Mouse (Mus musculus) G1E (cell line): ENCODE measurements around the gene Wdr17. TPM values are rescaled to one million over a fixed set of nuclear protein-coding genes. Genes with fewer than 3 reads are reported as not detected.

Source experiments
- ATAC-seq: 2 replicates; pipeline ENCODE4 v1.8.0; 2016; ENCODE audit warnings: mild to moderate bottlenecking; ENCODE audit not compliant: insufficient number of reproducible peaks, poor library complexity, low FRiP score, severe bottlenecking; ENCODE audit errors: extremely low read depth
- DNase-seq: peaks from one replicate; pipeline ENCODE4 v3.0.0; 2012; ENCODE audit warnings: low spot score
- H3K27me3 ChIP-seq: 2 replicates; pipeline ENCODE4 v1.6.1; 2012; ENCODE audit warnings: mild to moderate bottlenecking, low read length, inconsistent platforms; ENCODE audit not compliant: insufficient read depth
- H3K36me3 ChIP-seq: replicated peaks from 2 replicates; pipeline ENCODE3; 2012; ENCODE audit warnings: mild to moderate bottlenecking, inconsistent platforms
- H3K4me1 ChIP-seq: 2 replicates; pipeline ENCODE4 v1.6.1; 2012; ENCODE audit warnings: low read depth, low read length, inconsistent platforms, mixed read lengths; ENCODE audit not compliant: insufficient read depth
- H3K4me3 ChIP-seq: 2 replicates; pipeline ENCODE4 v1.5.1; 2012; ENCODE audit warnings: low read depth, mild to moderate bottlenecking, inconsistent platforms, low read length, moderate library complexity, mixed read lengths
- H3K9me3 ChIP-seq: replicated peaks from 2 replicates; pipeline ENCODE4 v1.6.1; 2012; ENCODE audit warnings: inconsistent platforms
- CTCF ChIP-seq: IDR thresholded peaks from 2 replicates; pipeline ENCODE4 v1.5.1; 2012; ENCODE audit warnings: low read depth, low read length, inconsistent platforms, mixed read lengths
- GATA1 ChIP-seq: IDR thresholded peaks from 2 replicates; pipeline ENCODE4 v1.6.1; 2012; ENCODE audit warnings: borderline replicate concordance, low read length, inconsistent platforms, mixed read lengths
- GATA2 ChIP-seq: IDR thresholded peaks from 2 replicates; pipeline ENCODE4 v1.6.1; 2012; ENCODE audit warnings: low read depth, low read length, inconsistent platforms, borderline replicate concordance
- POLR2AphosphoS5 ChIP-seq: IDR thresholded peaks from 2 replicates; pipeline ENCODE4 v1.6.1; 2012; ENCODE audit warnings: low read depth, low read length, inconsistent platforms; ENCODE audit not compliant: insufficient replicate concordance
- TAL1 ChIP-seq: conservative IDR thresholded peaks from 2 replicates; pipeline ENCODE4 v1.6.1; 2012; ENCODE audit warnings: low read depth, low read length, inconsistent platforms, mixed read lengths
- polyA plus RNA-seq: library from polyadenylated mRNA; stranded (reverse); fragments of >175 nt; gene quantifications from 2 replicates; pipeline ENCODE4 v1.2.3, GENCODE M21; 2012
- total RNA-seq, 2 experiments: library from RNA; stranded (forward) in 1 of 2; stranded (reverse) in 1 of 2; fragments of 200-1000 nt in 1 of 2; fragments of >200 nt in 1 of 2; fragmentation: Nextera tagmentation in 1 of 2; gene quantifications; 2 replicates each; pipeline ENCODE4 v1.2.3; 2014 to 2017

The Wdr17 gene
- total and polyA plus RNA-seq, 3 experiments: 0.33 TPM; not detected in 2

DNA sequence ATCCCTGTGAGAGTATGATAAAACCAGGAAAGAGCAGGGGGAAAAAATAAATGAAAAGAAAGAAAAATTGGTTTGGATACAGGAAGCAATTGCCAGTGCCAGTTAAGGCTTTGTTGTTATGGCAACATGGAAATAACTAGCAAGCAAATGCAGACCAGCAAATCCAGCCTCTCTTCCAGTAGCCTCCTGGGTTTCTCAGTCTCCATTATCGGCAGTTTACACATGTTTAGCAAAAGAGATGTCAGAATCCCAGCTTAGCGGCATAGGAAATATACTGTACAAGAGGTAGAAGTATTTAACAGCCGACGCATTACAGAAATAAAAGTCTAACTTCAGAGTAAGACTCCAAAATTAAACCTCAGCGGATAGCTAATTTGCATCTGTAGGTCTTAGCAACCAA is 292.4 kb downstream of the Wdr17 start:
- DNase-seq: no peak
- Histone ChIP-seq H3K4me1 (no peaks in the 10 kb centered on the region), H3K36me3 (no peaks in the 10 kb centered on the region), H3K27me3 (no peaks in the 10 kb centered on the region), H3K4me3 (no peak overlapping the region), H3K9me3 (no peaks in the 10 kb centered on the region)
- ATAC-seq: no peak
- TF ChIP-seq GATA2 (no peak), CTCF (no peak), TAL1 (no peak), POLR2AphosphoS5 (no peak), GATA1 (no peak)

DNA sequence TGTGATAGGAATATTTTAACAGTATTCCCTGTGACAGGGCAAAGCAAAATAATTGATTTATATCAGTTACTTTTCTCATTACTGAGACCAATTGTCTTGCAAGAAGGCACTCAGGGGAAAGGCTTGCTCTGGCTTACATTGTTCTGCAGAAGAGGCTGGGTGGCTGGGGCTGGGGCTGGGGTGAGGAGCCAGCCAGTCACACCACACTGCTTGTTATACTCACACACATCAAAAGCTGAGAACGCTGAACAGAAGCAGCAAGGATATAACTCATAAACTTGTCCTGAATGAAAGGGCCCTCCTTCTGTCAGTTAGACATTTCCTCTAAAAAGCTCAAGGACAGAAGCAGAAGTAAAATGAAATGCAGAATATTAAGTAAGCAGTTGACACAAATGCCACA is 304.1 kb downstream of the Wdr17 start:
- Histone ChIP-seq H3K36me3 (no peaks in the 10 kb centered on the region), H3K27me3 (no peaks in the 10 kb centered on the region), H3K4me3 (no peak overlapping the region), H3K9me3 (0 out of 2 replicates have a peak, but pooled peaks cover 2% of the 10 kb centered on the region), H3K4me1 (no peaks in the 10 kb centered on the region)
- TF ChIP-seq CTCF (no peak), GATA1 (no peak), GATA2 (no peak), TAL1 (no peak), POLR2AphosphoS5 (no peak)
- no peak for DNase-seq
- no peak for ATAC-seq

DNA sequence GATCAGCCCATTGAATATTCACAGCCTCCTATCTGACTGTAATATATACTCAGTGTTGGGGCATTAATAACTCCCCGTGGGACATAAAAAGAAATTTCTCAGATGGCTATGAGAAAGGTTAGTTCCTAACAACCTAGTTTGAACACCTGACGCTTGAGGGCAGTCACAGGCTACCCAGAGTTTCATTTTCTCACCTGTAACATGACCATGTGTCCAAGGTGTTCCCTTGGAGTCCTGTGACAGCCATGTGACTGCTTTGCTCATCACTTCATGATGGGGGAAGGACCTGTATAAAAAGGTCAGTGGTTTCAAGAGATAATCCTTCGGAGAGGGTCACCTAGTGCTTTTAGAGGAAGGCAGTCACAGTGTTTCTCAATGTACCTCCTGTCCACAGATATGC is 305.5 kb downstream of the Wdr17 start:
- H3K4me3 ChIP-seq: no peak overlapping the region
- no peaks in the 10 kb centered on the region for H3K27me3 ChIP-seq
- no peak for DNase-seq
- no peaks in the 10 kb centered on the region for H3K36me3 ChIP-seq
- ATAC-seq: no peak
- TF ChIP-seq TAL1 (no peak), POLR2AphosphoS5 (no peak), GATA2 (no peak), CTCF (no peak), GATA1 (no peak)
- H3K9me3 ChIP-seq: no peaks in the 10 kb centered on the region
- H3K4me1 ChIP-seq: no peaks in the 10 kb centered on the region

Other genes starting within 250 kb of the Wdr17 start
- gene Gpm6a, start 67.7 kb upstream of the Wdr17 start, total RNA-seq (2014; fragmentation: Nextera tagmentation): not detected in 2 replicates
- gene Gpm6a, start 67.7 kb upstream of the Wdr17 start, total RNA-seq (2017): 0.12 TPM in 1 of 2 replicates, not detected in the other
- gene Gpm6a, start 67.7 kb upstream of the Wdr17 start, polyA plus RNA-seq: not detected in 2 replicates